ENCODE assay signal across 8 mouse cellular contexts in genomic region chr10:80118552-80118951, GRCm38 (mm10). TPM values are rescaled to one million over a fixed set of nuclear protein-coding genes. Genes with fewer than 3 reads are reported as not detected.
A peak's percentile ranks its signal among the peaks of the same experiment; 100 is the strongest.
DNase-seq lines count a peak whose midpoint lies in the region; ATAC-seq and TF ChIP-seq lines count a peak whose summit lies in the region.

No protein-coding gene starts in this region.

- peaks cover 19% of the 10 kb centered on the region for H3K4me1 ChIP-seq in cerebellum, adult 2 months (ENCODE audit: control insufficient read depth, insufficient read depth, low read length)
- H3K4me1 ChIP-seq in liver, embryonic 12.5 days = peaks cover 76% of the 10 kb centered on the region

- no peak overlapping the region for H3K4me3 ChIP-seq in cerebellum, adult 2 months (replicated peaks; ENCODE audit: insufficient read depth, low read depth, low read length)
- H3K4me3 ChIP-seq in liver, embryonic 12.5 days = peak overlapping the region; percentile 94

- H3K4me2 ChIP-seq in liver, embryonic 12.5 days = peak overlapping the region; percentile 92

- no peak for ATAC-seq in liver, embryonic 12.5 days

- no peak for TF ChIP-seq CTCF in cerebellum, adult 2 months (IDR thresholded peaks at IDR 0.05; ENCODE audit: borderline replicate concordance, insufficient read depth, low read depth, low read length)

- H3K9me3 ChIP-seq in liver, embryonic 12.5 days (replicated peaks) = no peaks in the 10 kb centered on the region

- intact Hi-C loops in left cerebral cortex, postnatal 14 days (cut with DNase I) = no loop called here

- no peak for TF ChIP-seq POLR2A in cerebellum, adult 2 months (IDR thresholded peaks at IDR 0.05; ENCODE audit: borderline replicate concordance, insufficient read depth, low read length)

- WGBS in cerebellum, adult 2 months = 9% methylated on average over 6 of the region's 6 CpGs
- 85% methylated on average over 6 of the region's 6 CpGs for WGBS in liver, embryonic 12.5 days (ENCODE audit: insufficient replicate concordance)

- H3K27ac ChIP-seq in cerebellum, adult 2 months (ENCODE audit: insufficient read depth, low read length) = 0 out of 2 replicates have a peak overlapping the region, but pooled peaks have one; percentile 0
- peak overlapping the region; percentile 95 for H3K27ac ChIP-seq in liver, embryonic 12.5 days

- H3K9ac ChIP-seq in liver, embryonic 12.5 days = peak overlapping the region; percentile 98

- H3K27me3 ChIP-seq in cerebellum, adult 2 months (ENCODE audit: control insufficient read depth, insufficient read depth, low read length) = no peaks in the 10 kb centered on the region
- no peaks in the 10 kb centered on the region for H3K27me3 ChIP-seq in liver, embryonic 12.5 days (replicated peaks)

- peaks cover 66% of the 10 kb centered on the region for H3K36me3 ChIP-seq in liver, embryonic 12.5 days

- peak; percentile 62 to 66 for DNase-seq in cerebellum, adult 2 months
- no peak for DNase-seq in cerebellum, adult 8-10 months
- peak; percentile 12 for DNase-seq in thymus, postnatal 0 days (ENCODE audit: low spot score)
- DNase-seq in thymus, postnatal 10 days (ENCODE audit: low spot score in 2 of 2) = no peak
- DNase-seq in layer of hippocampus, adult 9-11 months = no peak
- no peak for DNase-seq in layer of hippocampus, postnatal 14 days (ENCODE audit: low spot score in 2 of 2)
- DNase-seq in left cerebral cortex, postnatal 14 days (ENCODE audit: low spot score in 2 of 2) = no peak

RNA-seq across cellular contexts. Expression of gene Stk11, which starts 2.9 kb away (rescaled TPM):
- 110 and 112 TPM in 2 replicates for polyA plus RNA-seq in cerebellum, adult 2 months (2012; rRNA removed)
- polyA plus RNA-seq in thymus, postnatal 0 days (2015; fragmentation: Nextera tagmentation; extraction: Ambion mirVana) = 18.2 and 23.2 TPM in 2 replicates
- 18.6 and 19.8 TPM in 2 replicates for polyA plus RNA-seq in liver, embryonic 12.5 days (2016; fragmentation: Nextera tagmentation; extraction: Ambion mirVana)
- 10 to 100 TPM; 89.2 to 90.7 TPM for total RNA-seq in layer of hippocampus, postnatal 14 days (2021)
- 10 to 100 TPM; 86.2 to 90.8 TPM for total RNA-seq in left cerebral cortex, postnatal 14 days (2021)

RNA-seq across cellular contexts. Expression of gene Sbno2, which starts 13.2 kb away (rescaled TPM):
- 25.4 and 28.9 TPM in 2 replicates for polyA plus RNA-seq in cerebellum, adult 2 months (2012; rRNA removed)
- polyA plus RNA-seq in thymus, postnatal 0 days (2015; fragmentation: Nextera tagmentation; extraction: Ambion mirVana) = 18.3 and 19.7 TPM in 2 replicates
- 15.0 and 15.4 TPM in 2 replicates for polyA plus RNA-seq in liver, embryonic 12.5 days (2016; fragmentation: Nextera tagmentation; extraction: Ambion mirVana)
- 10 to 100 TPM; 19.8 to 21.3 TPM for total RNA-seq in layer of hippocampus, postnatal 14 days (2021)
- 10 to 100 TPM; 19.2 to 19.3 TPM for total RNA-seq in left cerebral cortex, postnatal 14 days (2021)

RNA-seq across cellular contexts. Expression of gene Atp5d, which starts 19.9 kb away (rescaled TPM):
- polyA plus RNA-seq in cerebellum, adult 2 months (2012; rRNA removed) = 736 and 758 TPM in 2 replicates
- 588 TPM in 2 replicates for polyA plus RNA-seq in thymus, postnatal 0 days (2015; fragmentation: Nextera tagmentation; extraction: Ambion mirVana)
- 393 and 419 TPM in 2 replicates for polyA plus RNA-seq in liver, embryonic 12.5 days (2016; fragmentation: Nextera tagmentation; extraction: Ambion mirVana)
- 100 to 1,000 TPM; 397 to 417 TPM for total RNA-seq in layer of hippocampus, postnatal 14 days (2021)
- total RNA-seq in left cerebral cortex, postnatal 14 days (2021) = 100 to 1,000 TPM; 403 to 424 TPM

RNA-seq across cellular contexts. Expression of gene Cbarp, which starts 22.1 kb away (rescaled TPM):
- polyA plus RNA-seq in cerebellum, adult 2 months (2012; rRNA removed) = 147 and 151 TPM in 2 replicates
- polyA plus RNA-seq in thymus, postnatal 0 days (2015; fragmentation: Nextera tagmentation; extraction: Ambion mirVana) = 3.5 and 4.3 TPM in 2 replicates
- polyA plus RNA-seq in liver, embryonic 12.5 days (2016; fragmentation: Nextera tagmentation; extraction: Ambion mirVana) = 0.94 and 0.96 TPM in 2 replicates
- 100 to 1,000 TPM; 401 to 436 TPM for total RNA-seq in layer of hippocampus, postnatal 14 days (2021)
- 100 to 1,000 TPM; 437 to 473 TPM for total RNA-seq in left cerebral cortex, postnatal 14 days (2021)

RNA-seq across cellular contexts. Expression of gene Midn, which starts 29.5 kb away (rescaled TPM):
- 26.1 and 26.5 TPM in 2 replicates for polyA plus RNA-seq in cerebellum, adult 2 months (2012; rRNA removed)
- 13.1 and 18.8 TPM in 2 replicates for polyA plus RNA-seq in thymus, postnatal 0 days (2015; fragmentation: Nextera tagmentation; extraction: Ambion mirVana)
- polyA plus RNA-seq in liver, embryonic 12.5 days (2016; fragmentation: Nextera tagmentation; extraction: Ambion mirVana) = 5.7 and 6.3 TPM in 2 replicates
- total RNA-seq in layer of hippocampus, postnatal 14 days (2021) = 10 to 100 TPM; 90.9 to 100.0 TPM
- total RNA-seq in left cerebral cortex, postnatal 14 days (2021) = 10 to 100 TPM; 94.0 to 96.3 TPM

Comparison
In these comparisons a context has a peak if more than half of its experiments do, and no peak if none do; other contexts are left out.
1. DNase-seq: peak in cerebellum, adult 2 months (2 of 2) and thymus, postnatal 0 days (single experiment); none in cerebellum, adult 8-10 months (single experiment), thymus, postnatal 10 days (0 of 2), layer of hippocampus, adult 9-11 months (single experiment), layer of hippocampus, postnatal 14 days (0 of 2) and left cerebral cortex, postnatal 14 days (0 of 2).